Mouse (Mus musculus): ENCODE data around the gene Antxr2.

DNA sequence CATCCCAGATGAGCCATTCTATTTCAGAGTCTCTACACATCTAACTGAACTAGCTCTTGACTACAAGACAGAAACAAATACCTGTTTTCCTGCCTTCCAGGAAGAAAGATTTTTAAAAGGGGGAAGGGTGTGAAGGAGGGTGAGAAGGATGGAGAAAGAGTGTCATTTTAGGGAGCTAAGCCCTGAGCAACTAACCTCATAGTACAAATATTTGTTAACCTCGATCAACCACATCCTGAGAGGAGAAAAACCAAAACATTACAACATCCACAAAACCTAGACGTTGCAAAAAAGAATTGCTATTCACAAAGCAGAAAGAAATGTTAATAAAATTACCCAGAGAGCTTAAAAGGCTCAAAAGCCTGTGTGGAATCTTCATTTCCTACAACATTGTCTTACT, 66.4 kb downstream of the Antxr2 start:
- TF ChIP-seq CTCF (IDR thresholded peaks at IDR 0.05; ENCODE audit: insufficient read depth, low read length) = no peak
- TF ChIP-seq POLR2A (IDR thresholded peaks at IDR 0.05; ENCODE audit: borderline replicate concordance, extremely low read depth, low read depth, low read length) = no peak

All from lung, adult 2 months (tissue).